Comparison of ENCODE assay signal across 8 mouse cellular contexts in the genomic region with DNA sequence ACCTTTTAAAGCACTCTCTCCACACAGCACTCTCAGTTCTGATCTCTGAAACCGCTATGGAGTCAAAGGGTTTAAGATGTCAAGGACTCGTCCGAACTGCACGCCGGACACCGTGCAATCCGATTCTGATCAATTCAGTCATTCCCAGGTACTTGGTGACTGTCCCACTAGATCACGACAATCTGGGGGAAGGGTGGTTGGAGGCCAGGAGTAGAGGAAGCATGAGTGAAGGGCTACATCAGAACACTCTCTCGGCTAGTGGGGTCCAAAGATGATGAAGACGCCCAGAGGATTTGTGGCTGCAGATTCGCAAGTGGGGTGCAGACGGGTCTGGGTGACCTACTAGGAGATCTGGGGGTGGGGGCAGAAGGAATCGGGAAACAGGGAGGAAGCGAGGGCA. TPM values are rescaled to one million over a fixed set of nuclear protein-coding genes. Genes with fewer than 3 reads are reported as not detected.
DNase-seq lines count a peak whose midpoint lies in the region; TF ChIP-seq lines count a peak whose summit lies in the region.

No protein-coding gene starts in this region.

- peak overlapping the region; percentile 82 for H3K4me3 ChIP-seq in lung, adult 2 months (replicated peaks; ENCODE audit: extremely low read depth, low read depth, low read length)

- TF ChIP-seq CTCF in lung, adult 2 months (IDR thresholded peaks at IDR 0.05; ENCODE audit: insufficient read depth, low read length), result no peak

- 7% methylated on average over 14 of the region's 14 CpGs for WGBS in lung, adult 2 months

- no peak for DNase-seq in lung, adult 2 months
- no peak for DNase-seq in lung, postnatal 4 days
- peak; percentile 10 for DNase-seq in embryo, embryonic 9.5 days (ENCODE audit: extremely low spot score)
- peak; percentile 2 for DNase-seq in heart, postnatal 25 days (ENCODE audit: low spot score)
- peak; percentile 11 for DNase-seq in mesoderm, embryonic 11.5 days (ENCODE audit: low read depth, low spot score)
- no peak for DNase-seq in testis, postnatal 14 days (ENCODE audit: low spot score)
- DNase-seq in ovary, adult 18-20 months (ENCODE audit: low spot score), result no peak
- DNase-seq in kidney, postnatal 36 days, result no peak

- intact Hi-C loops in heart, postnatal 25 days (cut with DNase I), result loop anchor here (5.0 kb wide), 4 partner anchors 79 to 469 kb away; no protein-coding TSS in a partner anchor

- no peak for TF ChIP-seq POLR2A in lung, adult 2 months (IDR thresholded peaks at IDR 0.05; ENCODE audit: borderline replicate concordance, extremely low read depth, low read depth, low read length)

- H3K4me1 ChIP-seq in lung, adult 2 months (ENCODE audit: control insufficient read depth, insufficient read depth, low read length), result peaks cover 2% of the 10 kb centered on the region; the same call in 1 of the 2 replicates

RNA-seq across cellular contexts. Expression of a gene that starts 1.5 kb away (rescaled TPM):
- polyA plus RNA-seq in lung, adult 2 months (2012; rRNA removed), result 25.9 and 39.0 TPM in 2 replicates
- 10 to 100 TPM; 20.3 to 23.7 TPM for total RNA-seq in heart, postnatal 25 days (2021)

Comparison
In these comparisons a context has a peak if more than half of its experiments do, and no peak if none do; other contexts are left out.
1. DNase-seq: peak in embryo, embryonic 9.5 days (single experiment), heart, postnatal 25 days (single experiment) and mesoderm, embryonic 11.5 days (single experiment); none in lung, adult 2 months (single experiment), lung, postnatal 4 days (0 of 2), testis, postnatal 14 days (single experiment), ovary, adult 18-20 months (single experiment) and kidney, postnatal 36 days (0 of 2).